Mouse (Mus musculus): ENCODE results near the gene Trappc13. TPM values are rescaled to one million over a fixed set of nuclear protein-coding genes. Genes with fewer than 3 reads are reported as not detected.
"Not testable (repeated sequence)": the region's sequence is repeated elsewhere in the genome, so short reads cannot be mapped to it uniquely, and the experiment has no call there.

Gene Trappc13
- total RNA-seq (2014; fragmentation: Nextera tagmentation) = 53.1 and 62.4 TPM in 2 replicates
- total RNA-seq (2017) = 66.5 and 73.9 TPM in 2 replicates

GRCm38 (mm10) chr13:104177796-104178649 lies at the start of gene Trappc13:
Gene Trappc13, minus strand, starts transcription at chr13:104178469.
- ATAC-seq (replicated peaks; ENCODE audit: poor library complexity, severe bottlenecking) = peak; percentile 81

DNA sequence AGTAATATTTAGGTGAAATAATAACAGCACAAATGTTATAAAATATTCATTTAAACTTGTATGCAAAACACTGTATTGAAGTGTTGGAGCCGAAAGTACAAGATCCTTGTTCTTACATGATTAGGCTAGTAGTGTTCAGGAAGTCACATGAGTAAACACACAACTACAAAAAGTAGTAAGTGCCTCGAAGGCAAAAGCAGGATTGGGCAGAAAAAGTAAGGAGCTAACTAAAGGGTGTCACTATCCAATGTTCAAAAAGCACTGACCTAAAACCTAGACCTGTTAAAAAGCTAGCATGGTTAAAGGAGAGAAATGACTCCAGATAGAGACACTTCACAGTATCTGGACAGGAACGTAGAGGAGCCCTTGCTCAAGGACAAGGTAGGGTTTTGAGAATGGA lies 49.2 kb upstream of the Trappc13 start:
- no peak for ATAC-seq (replicated peaks; ENCODE audit: poor library complexity, severe bottlenecking)

- no peak for ATAC-seq (replicated peaks; ENCODE audit: poor library complexity, severe bottlenecking)
Observed at GRCm38 (mm10) chr13:104204313-104204712, 26.0 kb upstream of the Trappc13 start.

GRCm38 (mm10) chr13:104195891-104196290 lies 17.6 kb upstream of the Trappc13 start:
- not testable (repeated sequence) for ATAC-seq (replicated peaks; ENCODE audit: poor library complexity, severe bottlenecking)

- ATAC-seq (replicated peaks; ENCODE audit: poor library complexity, severe bottlenecking) = no peak
Observed at GRCm38 (mm10) chr13:104187357-104187756, 9.1 kb upstream of the Trappc13 start.

GRCm38 (mm10) chr13:104179176-104179888 lies 1.1 kb upstream of the Trappc13 start:
- no peak for ATAC-seq (replicated peaks; ENCODE audit: poor library complexity, severe bottlenecking)

- peak; percentile 89 for ATAC-seq (replicated peaks; ENCODE audit: poor library complexity, severe bottlenecking)
Observed at GRCm38 (mm10) chr13:104178650-104179121, 417 bp upstream of the Trappc13 start, which contains the start of gene Trim23. Gene Trim23, plus strand, starts transcription at chr13:104178797.

DNA sequence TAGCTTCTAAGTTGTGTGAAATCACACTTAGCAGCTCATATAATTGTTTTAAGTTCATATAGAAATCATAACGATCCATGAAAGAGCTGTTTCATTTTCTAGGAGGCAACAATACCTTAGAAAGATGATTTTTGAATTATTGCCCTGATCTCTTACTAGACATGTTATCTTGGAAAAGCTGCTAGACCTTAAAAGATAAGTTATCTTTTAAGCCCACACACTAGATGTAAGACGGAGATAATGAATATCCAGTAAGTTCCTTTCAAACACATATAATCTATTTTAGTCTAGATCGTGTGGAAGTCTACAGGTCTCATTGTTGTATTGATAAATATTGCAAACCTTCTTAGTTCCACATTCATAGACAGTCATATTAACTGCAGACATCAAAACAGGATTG lies 1.4 kb downstream of the Trappc13 start:
- no peak for ATAC-seq (replicated peaks; ENCODE audit: poor library complexity, severe bottlenecking)

GRCm38 (mm10) chr13:104172498-104172897 lies 5.8 kb downstream of the Trappc13 start:
- ATAC-seq (replicated peaks; ENCODE audit: poor library complexity, severe bottlenecking) = no peak

GRCm38 (mm10) chr13:104171711-104172110 lies 6.6 kb downstream of the Trappc13 start:
- no peak for ATAC-seq (replicated peaks; ENCODE audit: poor library complexity, severe bottlenecking)

- ATAC-seq (replicated peaks; ENCODE audit: poor library complexity, severe bottlenecking) = no peak
Observed at GRCm38 (mm10) chr13:104155686-104156085, 22.6 kb downstream of the Trappc13 start.

- no peak for ATAC-seq (replicated peaks; ENCODE audit: poor library complexity, severe bottlenecking)
Observed at GRCm38 (mm10) chr13:104155106-104155505, 23.2 kb downstream of the Trappc13 start.

DNA sequence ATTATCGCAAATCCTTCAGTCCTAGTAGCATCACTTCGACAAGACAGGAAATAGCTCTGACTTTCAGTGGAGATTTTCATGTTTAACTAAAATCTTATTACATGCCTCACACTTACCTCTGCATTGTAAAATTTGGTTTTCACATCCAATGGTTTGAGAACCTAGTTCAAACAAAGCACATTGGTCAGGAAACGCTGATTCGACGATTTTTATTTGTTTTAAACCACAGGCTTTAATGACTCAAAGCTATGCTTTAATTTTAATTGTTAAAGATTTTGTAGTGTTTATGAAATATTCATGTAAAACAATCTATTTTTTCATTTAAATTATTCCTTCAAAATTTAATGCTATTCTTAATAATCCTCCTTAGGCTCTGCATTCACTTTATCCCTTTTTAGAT lies 24.1 kb downstream of the Trappc13 start:
- ATAC-seq (replicated peaks; ENCODE audit: poor library complexity, severe bottlenecking) = no peak

- ATAC-seq (replicated peaks; ENCODE audit: poor library complexity, severe bottlenecking) = no peak
Observed at GRCm38 (mm10) chr13:104145646-104146045, 32.6 kb downstream of the Trappc13 start.

DNA sequence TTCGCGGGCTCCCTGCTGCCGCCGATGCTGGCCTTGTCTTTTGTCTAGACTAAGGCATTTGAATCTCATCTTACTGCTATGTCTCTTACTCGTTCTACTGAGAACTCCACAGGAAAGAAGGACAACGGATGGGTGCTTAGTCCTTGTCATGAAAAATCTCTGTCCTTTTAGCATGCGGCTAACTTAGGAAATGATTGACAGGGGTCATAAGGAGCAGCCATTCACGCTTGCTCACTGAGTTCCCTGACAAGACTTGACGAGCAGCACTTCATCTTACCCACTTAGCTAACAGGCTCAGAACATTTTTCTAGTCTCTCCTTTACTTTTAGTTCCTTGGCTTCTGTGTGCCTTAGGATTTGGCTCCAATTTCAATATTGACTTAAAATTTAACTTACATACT lies 33.4 kb downstream of the Trappc13 start:
- no peak for ATAC-seq (replicated peaks; ENCODE audit: poor library complexity, severe bottlenecking)

DNA sequence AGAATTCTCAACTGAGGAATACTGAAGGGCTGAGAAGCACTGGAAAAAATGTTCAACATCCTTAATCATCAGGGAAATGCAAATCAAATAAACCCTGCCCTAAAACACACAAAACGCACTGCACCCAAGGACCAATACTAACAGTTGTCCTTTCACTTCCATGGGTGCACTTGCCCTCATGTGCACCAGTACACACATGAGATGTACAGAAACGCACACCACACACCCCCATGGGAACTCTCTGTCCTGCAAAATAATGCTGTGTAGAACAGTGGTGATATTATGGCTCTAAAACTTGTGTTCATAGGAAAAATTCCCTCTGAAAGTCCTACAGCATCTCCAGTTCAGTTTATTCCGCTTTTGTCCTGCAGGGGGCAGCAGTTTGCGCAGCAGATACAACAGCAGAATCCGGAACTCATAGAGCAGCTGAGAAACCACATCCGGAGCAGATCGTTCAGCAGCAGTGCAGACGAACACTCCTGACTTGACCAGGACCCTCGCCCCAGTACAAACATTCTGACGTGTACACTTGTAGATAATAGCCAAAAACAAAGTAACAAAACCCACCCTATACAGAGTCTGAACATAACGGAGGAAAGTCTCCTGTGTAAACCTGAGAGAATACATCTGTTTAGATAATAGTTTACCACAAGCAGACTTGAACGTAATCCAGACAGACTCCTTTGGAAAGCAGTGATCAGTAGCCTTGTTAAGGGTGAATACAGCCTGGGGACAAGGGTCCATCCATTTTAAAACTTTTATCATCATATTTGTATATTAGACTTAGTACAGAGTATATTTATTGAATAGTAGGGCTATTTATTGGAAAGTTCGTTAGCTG lies 38.7 kb downstream of the Trappc13 start:
- ATAC-seq (replicated peaks; ENCODE audit: poor library complexity, severe bottlenecking) = peak; percentile 100

DNA sequence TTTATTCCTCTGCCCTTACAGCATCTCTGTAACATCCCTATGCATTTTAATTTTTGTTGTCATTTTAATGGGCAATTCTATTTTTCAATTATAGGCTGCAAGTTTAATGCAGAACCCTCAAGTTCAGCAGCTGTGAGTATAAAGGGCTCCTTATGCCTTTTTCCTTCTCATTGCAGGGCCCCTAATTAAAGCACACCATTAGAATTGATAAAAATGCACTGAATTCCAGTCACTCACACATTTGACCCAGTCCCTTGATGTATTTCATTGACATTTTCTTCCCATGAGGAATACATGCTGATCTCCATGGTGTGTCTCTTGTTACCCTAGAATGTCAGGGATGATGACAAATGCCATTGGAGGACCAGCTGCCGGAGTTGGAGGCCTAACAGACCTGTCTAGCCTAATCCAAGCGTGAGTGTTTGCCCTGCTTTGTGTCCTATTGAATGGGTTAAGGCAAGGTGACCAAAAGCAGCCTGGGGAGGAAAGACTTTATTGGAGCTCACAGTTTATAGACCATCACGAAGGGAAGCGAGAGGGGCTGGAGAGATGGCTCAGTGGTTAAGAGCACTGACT lies 43.7 kb downstream of the Trappc13 start:
- no peak for ATAC-seq (replicated peaks; ENCODE audit: poor library complexity, severe bottlenecking)

GRCm38 (mm10) chr13:104132561-104132960 lies 45.7 kb downstream of the Trappc13 start:
- no peak for ATAC-seq (replicated peaks; ENCODE audit: poor library complexity, severe bottlenecking)

DNA sequence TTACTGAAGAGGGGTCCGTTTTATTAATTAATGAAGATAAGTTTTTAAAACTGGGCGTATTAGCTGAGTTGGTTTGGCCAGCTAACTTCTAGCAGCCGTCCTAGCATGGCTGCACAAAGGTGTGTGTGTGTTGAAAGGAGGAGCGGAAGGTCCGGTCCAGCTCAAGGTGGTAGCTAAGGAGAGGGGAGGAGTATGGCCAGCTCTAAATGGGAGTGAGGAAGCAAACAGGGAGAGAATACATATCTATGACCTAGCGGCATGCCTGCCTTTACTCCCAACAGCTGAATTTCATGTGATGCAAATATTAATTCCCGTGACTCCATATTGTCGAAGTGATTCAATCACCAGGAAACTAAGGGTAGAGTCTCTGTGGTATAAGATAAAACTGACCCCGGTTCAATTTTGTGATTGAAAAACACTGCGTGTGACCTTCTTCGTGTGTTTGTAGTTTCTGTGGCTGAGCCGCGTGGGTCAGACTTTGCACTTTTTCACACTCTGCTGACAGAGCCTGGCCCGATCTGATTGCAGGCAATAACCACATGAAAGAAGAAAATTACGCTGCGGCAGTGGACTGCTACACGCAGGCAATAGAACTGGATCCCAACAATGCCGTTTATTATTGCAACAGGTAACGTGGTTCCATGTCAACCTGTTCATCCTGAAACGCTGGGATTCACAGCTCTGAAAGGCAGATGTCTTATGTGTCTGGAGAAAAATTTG lies 54.4 kb downstream of the Trappc13 start:
- ATAC-seq (replicated peaks; ENCODE audit: poor library complexity, severe bottlenecking) = no peak

Data from granulocyte monocyte progenitor cell, adult 5-6 weeks (primary cell).